In the genomic region with DNA sequence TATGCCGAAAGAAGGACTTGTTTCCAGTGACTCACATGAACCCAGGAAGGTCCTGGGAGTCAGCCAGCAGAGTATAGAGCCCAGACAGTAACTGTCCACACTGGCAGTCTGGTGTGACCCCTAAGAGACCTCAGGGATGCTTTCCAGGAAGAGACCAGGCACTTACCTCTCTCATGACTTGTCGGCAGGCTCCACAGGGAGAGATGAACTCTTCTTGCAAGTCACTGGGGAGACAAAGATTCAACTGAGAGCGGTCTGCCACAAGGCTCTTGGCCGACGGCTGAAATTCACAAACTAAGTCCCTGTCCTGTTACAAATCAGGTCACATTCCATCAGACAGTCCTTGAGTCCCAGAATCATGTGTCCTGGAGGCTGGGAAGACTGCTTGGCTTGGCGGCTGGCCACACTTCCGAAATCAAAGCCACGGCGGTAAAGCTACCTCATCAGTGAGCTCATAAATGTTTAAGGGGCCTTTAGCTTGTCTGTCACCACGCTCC, we compare ENCODE assay signal across 10 mouse cellular contexts. TPM values are rescaled to one million over a fixed set of nuclear protein-coding genes. Genes with fewer than 3 reads are reported as not detected.
DNase-seq lines count a peak whose midpoint lies in the region; ATAC-seq and TF ChIP-seq lines count a peak whose summit lies in the region.
"Had no signal": no experiment of that assay in that cellular context is flagged by ENCODE, and none has a peak within 500 bp of the region (broad histone marks: within the 10 kb centered on the region; RNA-seq: fewer than 3 reads in every experiment).

No protein-coding gene starts in this region.

- H3K27ac ChIP-seq in gastrocnemius, adult 2 months = peak overlapping the region; percentile 44
- peak overlapping the region; percentile 50 for H3K27ac ChIP-seq in liver, embryonic 11.5 days (ENCODE audit: low read depth, low read length)
- H3K27ac ChIP-seq: hindbrain, embryonic 13.5 days had no signal

- H3K4me3 ChIP-seq in gastrocnemius, adult 2 months = no peak overlapping the region
- no peak overlapping the region for H3K4me3 ChIP-seq in liver, embryonic 11.5 days (ENCODE audit: low read depth, low read length)
- H3K4me3 ChIP-seq: hindbrain, embryonic 13.5 days had no signal

- intact Hi-C loops in gastrocnemius, adult 2 months (cut with DNase I) = no loop called here
- intact Hi-C loops in gastrocnemius, postnatal 36 days (cut with DNase I) = no loop called here

- H3K4me2 ChIP-seq in liver, embryonic 11.5 days = no peak overlapping the region
- H3K4me2 ChIP-seq: hindbrain, embryonic 13.5 days had no signal

- H3K4me1 ChIP-seq in liver, embryonic 11.5 days (replicated peaks; ENCODE audit: control insufficient read depth, insufficient read depth, low read length) = no peaks in the 10 kb centered on the region; the same call in 1 of the 2 replicates

- no peaks in the 10 kb centered on the region; the same call in 1 of the 2 replicates for H3K27me3 ChIP-seq in liver, embryonic 11.5 days (replicated peaks; ENCODE audit: control insufficient read depth, insufficient read depth, low read length)
- H3K27me3 ChIP-seq: hindbrain, embryonic 13.5 days had no signal

- H3K9me3 ChIP-seq in liver, embryonic 11.5 days (ENCODE audit: control insufficient read depth, low read length) = no peaks in the 10 kb centered on the region
- H3K9me3 ChIP-seq: hindbrain, embryonic 13.5 days had no signal

- ATAC-seq in liver, embryonic 11.5 days (replicated peaks; ENCODE audit: low FRiP score) = no peak

- DNase-seq in gastrocnemius, adult 2 months = peak; percentile 45
- no peak for DNase-seq in gastrocnemius, postnatal 36 days
- DNase-seq in adrenal gland, adult 8-10 months = peak; percentile 75
- DNase-seq in heart, postnatal 4 days = peak; percentile 59
- DNase-seq in liver, embryonic 11.5 days (ENCODE audit: low spot score) = no peak
- DNase-seq in thymus, postnatal 25 days = no peak
- no peak for DNase-seq in layer of hippocampus, adult 9-11 months
- no peak for DNase-seq in lung, postnatal 25 days (ENCODE audit: low spot score)
- DNase-seq: thymus, postnatal 36 days had no signal

- no peaks in the 10 kb centered on the region for H3K36me3 ChIP-seq in liver, embryonic 11.5 days (ENCODE audit: control insufficient read depth, insufficient read depth, low read length)
- H3K36me3 ChIP-seq: hindbrain, embryonic 13.5 days had no signal

- WGBS in liver, embryonic 11.5 days = 81% methylated on average over 10 of the region's 10 CpGs

- no peak overlapping the region for H3K9ac ChIP-seq in liver, embryonic 11.5 days (ENCODE audit: low read depth, low read length)
- H3K9ac ChIP-seq: hindbrain, embryonic 13.5 days had no signal

- TF ChIP-seq CTCF in gastrocnemius, adult 2 months (IDR thresholded peaks at IDR 0.05) = no peak

RNA-seq across cellular contexts. Expression of a gene that starts 17.3 kb away (rescaled TPM):
- 100 to 1,000 TPM; 652 to 780 TPM for total RNA-seq in gastrocnemius, adult 2 months (2021)
- total RNA-seq in gastrocnemius, postnatal 36 days (2021) = 100 to 1,000 TPM; 452 to 656 TPM
- 100 to 1,000 TPM; 172 to 218 (median 206) TPM for total RNA-seq in adrenal gland, adult 8-10 months (2022)
- 100 to 1,000 TPM; 163 to 177 TPM for total RNA-seq in heart, postnatal 4 days (2021)
- 15.6 and 17.0 TPM in 2 replicates for polyA plus RNA-seq in liver, embryonic 11.5 days (2014; fragmentation: Nextera tagmentation; extraction: Ambion mirVana)

RNA-seq across cellular contexts. Expression of a gene that starts 24.4 kb away (rescaled TPM):
- total RNA-seq in gastrocnemius, adult 2 months (2021) = 1 to 10 TPM in 1 of 2 experiments, under 1 TPM in 1; 0.56 to 1.2 TPM
- total RNA-seq in gastrocnemius, postnatal 36 days (2021) = under 1 TPM in 1 of 2 experiments, not detected in 1; 0.62 TPM
- 10 to 100 TPM in 2 of 4 experiments, 1 to 10 TPM in 2; 7.2 to 20.4 (median 14.7) TPM for total RNA-seq in adrenal gland, adult 8-10 months (2022)
- total RNA-seq in heart, postnatal 4 days (2021) = 1 to 10 TPM; 5.9 to 6.9 TPM
- 6.6 and 7.2 TPM in 2 replicates for polyA plus RNA-seq in liver, embryonic 11.5 days (2014; fragmentation: Nextera tagmentation; extraction: Ambion mirVana)

RNA-seq across cellular contexts. Expression of a gene that starts 38.9 kb away (rescaled TPM):
- 10 to 100 TPM; 29.1 to 34.3 TPM for total RNA-seq in gastrocnemius, adult 2 months (2021)
- 10 to 100 TPM; 31.3 to 31.8 TPM for total RNA-seq in gastrocnemius, postnatal 36 days (2021)
- total RNA-seq in adrenal gland, adult 8-10 months (2022) = 100 to 1,000 TPM; 138 to 154 (median 143) TPM
- total RNA-seq in heart, postnatal 4 days (2021) = 100 to 1,000 TPM; 104 to 105 TPM
- polyA plus RNA-seq in liver, embryonic 11.5 days (2014; fragmentation: Nextera tagmentation; extraction: Ambion mirVana) = 276 and 295 TPM in 2 replicates

RNA-seq across cellular contexts. Expression of a gene that starts 52.9 kb away (rescaled TPM):
- not detected for total RNA-seq in gastrocnemius, adult 2 months (2021)
- total RNA-seq in gastrocnemius, postnatal 36 days (2021) = not detected
- 1 to 10 TPM; 2.9 to 6.1 (median 3.9) TPM for total RNA-seq in adrenal gland, adult 8-10 months (2022)
- total RNA-seq in heart, postnatal 4 days (2021) = not detected
- polyA plus RNA-seq in liver, embryonic 11.5 days (2014; fragmentation: Nextera tagmentation; extraction: Ambion mirVana) = 0.12 and 0.21 TPM in 2 replicates

Comparison
In these comparisons a context has a peak if more than half of its experiments do, and no peak if none do; other contexts are left out.
1. DNase-seq: peak in gastrocnemius, adult 2 months (single experiment), adrenal gland, adult 8-10 months (single experiment) and heart, postnatal 4 days (single experiment); none in gastrocnemius, postnatal 36 days (0 of 2), liver, embryonic 11.5 days (single experiment), thymus, postnatal 25 days (single experiment), layer of hippocampus, adult 9-11 months (single experiment) and lung, postnatal 25 days (single experiment).